Comparison of ENCODE assay signal across 13 mouse cellular contexts in the genomic region with DNA sequence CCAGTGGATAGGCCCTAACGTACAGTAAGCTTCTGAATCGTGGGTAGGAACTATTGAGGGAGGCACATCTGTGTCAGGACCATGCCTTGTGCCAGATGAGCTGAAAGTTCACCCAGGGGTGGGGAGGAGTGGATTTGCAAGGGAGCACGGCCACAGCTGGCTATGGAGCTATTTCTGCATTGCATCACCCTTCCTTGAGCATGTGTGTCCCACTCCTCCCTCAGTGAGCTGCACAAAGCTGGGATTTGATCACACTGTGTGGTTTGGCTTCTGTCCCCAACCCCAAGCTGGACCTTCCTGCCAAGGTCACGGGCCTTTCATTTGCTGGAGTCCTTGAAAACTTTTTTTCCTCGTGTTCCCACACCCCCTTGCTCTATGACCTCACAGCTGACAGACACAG. TPM values are rescaled to one million over a fixed set of nuclear protein-coding genes. Genes with fewer than 3 reads are reported as not detected.
DNase-seq lines count a peak whose midpoint lies in the region; TF ChIP-seq lines count a peak whose summit lies in the region.
"Had no signal": no experiment of that assay in that cellular context is flagged by ENCODE, and none has a peak within 500 bp of the region (broad histone marks: within the 10 kb centered on the region; RNA-seq: fewer than 3 reads in every experiment).

No protein-coding gene starts in this region.

- DNase-seq in kidney, adult 2 months: peak; percentile 47
- DNase-seq in kidney, adult 18-20 months: no peak
- peak; percentile 75 for DNase-seq in gastrocnemius, adult 2 months
- peak; percentile 13 to 20 for DNase-seq in kidney, adult 8-10 months
- peak; percentile 83 for DNase-seq in skeletal muscle tissue, adult 2 months (ENCODE audit: low read depth, low spot score)
- DNase-seq in ovary, postnatal 14 days (ENCODE audit: low spot score): no peak
- no peak for DNase-seq in spleen, postnatal 36 days (ENCODE audit: low spot score in 2 of 2)
- DNase-seq in cerebellum, postnatal 36 days: no peak
- DNase-seq: cerebellum, adult 18-20 months; forebrain, postnatal 0 days; thymus, adult 18-20 months had no signal

- peak overlapping the region; percentile 71 for H3K27ac ChIP-seq in kidney, adult 2 months (ENCODE audit: insufficient read depth, low read depth, low read length)
- peak overlapping the region; percentile 78 for H3K27ac ChIP-seq in gastrocnemius, adult 2 months
- H3K27ac ChIP-seq: embryonic facial prominence, embryonic 13.5 days; limb, embryonic 13.5 days had no signal

- H3K4me3 ChIP-seq in kidney, adult 2 months (ENCODE audit: insufficient read depth, low read depth, low read length): no peak overlapping the region
- no peak overlapping the region for H3K4me3 ChIP-seq in gastrocnemius, adult 2 months
- H3K4me3 ChIP-seq: embryonic facial prominence, embryonic 13.5 days; limb, embryonic 13.5 days had no signal

- TF ChIP-seq CTCF in kidney, adult 2 months (conservative IDR thresholded peaks at IDR 0.05; ENCODE audit: insufficient read depth, insufficient read length, low read depth, low read length): no peak
- TF ChIP-seq CTCF in gastrocnemius, adult 2 months (IDR thresholded peaks at IDR 0.05): no peak

- no peaks in the 10 kb centered on the region for H3K27me3 ChIP-seq in kidney, adult 2 months (replicated peaks; ENCODE audit: control insufficient read depth, insufficient read depth, low read length)
- H3K27me3 ChIP-seq: limb, embryonic 13.5 days had no signal

- 0 out of 2 replicates have a peak, but pooled peaks cover 4% of the 10 kb centered on the region for H3K4me1 ChIP-seq in kidney, adult 2 months (ENCODE audit: control insufficient read depth, insufficient read depth, low read length)

- no peaks in the 10 kb centered on the region for H3K36me3 ChIP-seq in kidney, adult 2 months (ENCODE audit: control insufficient read depth, insufficient read depth, low read length)
- H3K36me3 ChIP-seq: embryonic facial prominence, embryonic 13.5 days; limb, embryonic 13.5 days had no signal

- TF ChIP-seq POLR2A in kidney, adult 2 months (IDR thresholded peaks at IDR 0.05; ENCODE audit: low read depth, low read length): no peak

- intact Hi-C loops in gastrocnemius, adult 2 months (cut with DNase I): no loop called here

- WGBS in kidney, adult 2 months: 57% methylated on average over 5 of the region's 5 CpGs

RNA-seq across cellular contexts. Expression of gene Galnt12, which starts 45.8 kb away (rescaled TPM):
- 3.1 and 3.6 TPM in 2 replicates for polyA plus RNA-seq in kidney, adult 2 months (2012; rRNA removed)
- total RNA-seq in gastrocnemius, adult 2 months (2021): under 1 TPM in 1 of 2 experiments, not detected in 1; 0.17 TPM

Comparison
In these comparisons a context has a peak if more than half of its experiments do, and no peak if none do; other contexts are left out.
1. DNase-seq: peak in kidney, adult 2 months (single experiment), gastrocnemius, adult 2 months (single experiment), kidney, adult 8-10 months (2 of 2) and skeletal muscle tissue, adult 2 months (single experiment); none in kidney, adult 18-20 months (single experiment), ovary, postnatal 14 days (single experiment), spleen, postnatal 36 days (0 of 2) and cerebellum, postnatal 36 days (0 of 2).